Mouse (Mus musculus) stomach, embryonic 14.5 days (tissue): ENCODE results near the gene Prkag2. TPM values are rescaled to one million over a fixed set of nuclear protein-coding genes. Genes with fewer than 3 reads are reported as not detected.
A peak's percentile ranks its signal among the peaks of the same experiment; 100 is the strongest.

Experiments used
- ATAC-seq: fragments of 200-750 bp; cut with Nextera tagmentation; 2 replicates; pipeline ENCODE4 v1.8.0; 2017; ENCODE audit warnings: low read depth, moderate TSS enrichment; ENCODE audit not compliant: insufficient number of reproducible peaks, insufficient read depth, low FRiP score
- H3K27ac ChIP-seq: fragments of 300-500 bp; sonication (generic); 2 replicates; pipeline ENCODE4 v1.5.1; 2014; ENCODE audit warnings: mild to moderate bottlenecking, low read length, moderate library complexity, mixed read lengths
- H3K27me3 ChIP-seq: fragments of 300-500 bp; sonication (generic); 2 replicates; pipeline ENCODE4 v1.6.1; 2014; ENCODE audit warnings: low read length, control low read depth, mixed read lengths; ENCODE audit not compliant: control insufficient read depth, insufficient read depth
- H3K36me3 ChIP-seq: fragments of 300-500 bp; sonication (generic); 2 replicates; pipeline ENCODE4 v1.6.1; 2014; ENCODE audit warnings: mild to moderate bottlenecking, control low read depth, low read length, moderate library complexity, mixed read lengths; ENCODE audit not compliant: control insufficient read depth, insufficient read depth
- H3K4me1 ChIP-seq: fragments of 300-500 bp; sonication (generic); 2 replicates; pipeline ENCODE4 v1.6.1; 2014; ENCODE audit warnings: low read length, control low read depth, mixed read lengths; ENCODE audit not compliant: control insufficient read depth, insufficient read depth
- H3K4me2 ChIP-seq: fragments of 300-500 bp; sonication (generic); replicated peaks from 2 replicates; pipeline ENCODE4 v1.6.1; 2014; ENCODE audit warnings: low read depth, low read length, control low read depth
- H3K4me3 ChIP-seq: fragments of 300-500 bp; sonication (generic); 2 replicates; pipeline ENCODE4 v1.5.1; 2014; ENCODE audit warnings: low read depth, low read length, control low read depth
- H3K9ac ChIP-seq: fragments of 300-500 bp; sonication (generic); replicated peaks from 2 replicates; pipeline ENCODE4 v1.6.1; 2014; ENCODE audit warnings: low read depth, mild to moderate bottlenecking, control low read depth, low read length, moderate library complexity, mixed read lengths
- H3K9me3 ChIP-seq: fragments of 300-500 bp; sonication (generic); 2 replicates; pipeline ENCODE4 v1.6.1; 2016; ENCODE audit warnings: low read depth, low read length, control low read depth; ENCODE audit not compliant: control insufficient read depth
- WGBS: fragments of 180-500 bp; shearing (Covaris S2); extraction: QIAGEN DNeasy Blood & Tissue Kit; methylation state at CpG from one replicate; pipeline ENCODE4 v1.1.7; 2014; 5-methylcytosine and 5-hydroxymethylcytosine counted together
- polyA plus RNA-seq: library from polyadenylated mRNA; unstranded; fragments of >200 nt; fragmentation: Nextera tagmentation; extraction: Ambion mirVana; gene quantifications from 2 replicates; pipeline ENCODE4 v1.2.1, GENCODE M21; 2014

Gene Prkag2
- 54.7 and 55.2 TPM in 2 replicates for polyA plus RNA-seq

GRCm38 (mm10) chr5:25100516-25101125 lies at the start of gene Prkag2:
Gene Prkag2 (minus strand): TSS chr5:25100642.
- H3K27ac ChIP-seq: no peak within 1 kb of the TSS

GRCm38 (mm10) chr5:25149331-25149965 lies 49.0 kb upstream of the Prkag2 start:
- Histone ChIP-seq H3K36me3 (no peaks in the 10 kb centered on the region), H3K9me3 (no peaks in the 10 kb centered on the region), H3K4me2 (no peak overlapping the region), H3K4me3 (no peak overlapping the region), H3K4me1 (no peaks in the 10 kb centered on the region), H3K27ac (no peak overlapping the region), H3K9ac (no peak overlapping the region), H3K27me3 (no peaks in the 10 kb centered on the region)
- WGBS: 87% methylated on average over 2 of the region's 2 CpGs
- no peak for ATAC-seq

More at GRCm38 (mm10) chr5:25100516-25101125, at the start of gene Prkag2:
- WGBS: under 1% methylated on average over 48 of the region's 50 CpGs
- Histone ChIP-seq H3K4me2 (peak within 1 kb of the TSS; percentile 97), H3K9me3 (no peaks in the 10 kb centered on the region), H3K9ac (peak within 1 kb of the TSS; percentile 36; the same call in 1 of the 2 replicates), H3K4me1 (peaks cover 4% of the 10 kb centered on the region; the same call in 1 of the 2 replicates), H3K36me3 (no peaks in the 10 kb centered on the region), H3K27me3 (0 out of 2 replicates have a peak, but pooled peaks cover 4% of the 10 kb centered on the region), H3K4me3 (peak within 1 kb of the TSS; percentile 59)
- peak; percentile 57 for ATAC-seq

- Histone ChIP-seq H3K9ac (no peak overlapping the region), H3K9me3 (no peaks in the 10 kb centered on the region), H3K4me1 (no peaks in the 10 kb centered on the region), H3K4me2 (no peak overlapping the region), H3K27ac (no peak overlapping the region), H3K36me3 (no peaks in the 10 kb centered on the region), H3K27me3 (no peaks in the 10 kb centered on the region), H3K4me3 (no peak overlapping the region)
- WGBS: 60% methylated on average over 7 of the region's 7 CpGs
- ATAC-seq: no peak
Observed at GRCm38 (mm10) chr5:25146705-25147104, 46.3 kb upstream of the Prkag2 start.

- Histone ChIP-seq H3K4me1 (no peaks in the 10 kb centered on the region), H3K27ac (no peak overlapping the region), H3K36me3 (no peaks in the 10 kb centered on the region), H3K9ac (no peak overlapping the region), H3K4me2 (no peak overlapping the region), H3K9me3 (no peaks in the 10 kb centered on the region), H3K4me3 (no peak overlapping the region), H3K27me3 (no peaks in the 10 kb centered on the region)
- ATAC-seq: no peak
- 85% methylated on average over 4 of the region's 4 CpGs for WGBS
Observed at GRCm38 (mm10) chr5:25127865-25128264, 27.4 kb upstream of the Prkag2 start.

- ATAC-seq: no peak
- Histone ChIP-seq H3K4me3 (no peak overlapping the region), H3K36me3 (no peaks in the 10 kb centered on the region), H3K27me3 (no peaks in the 10 kb centered on the region), H3K4me2 (no peak overlapping the region), H3K9me3 (no peaks in the 10 kb centered on the region), H3K27ac (no peak overlapping the region), H3K9ac (no peak overlapping the region), H3K4me1 (no peaks in the 10 kb centered on the region)
- 71% methylated on average over 3 of the region's 3 CpGs for WGBS
Observed at GRCm38 (mm10) chr5:25125884-25126560, 25.6 kb upstream of the Prkag2 start.

GRCm38 (mm10) chr5:25122534-25122933 lies 22.1 kb upstream of the Prkag2 start:
- no peaks in the 10 kb centered on the region for H3K9me3 ChIP-seq
- no peak overlapping the region for H3K4me2 ChIP-seq
- no peak overlapping the region for H3K9ac ChIP-seq
- ATAC-seq: no peak
- H3K4me3 ChIP-seq: no peak overlapping the region
- 79% methylated on average over 1 of the region's 1 CpGs for WGBS
- no peaks in the 10 kb centered on the region for H3K27me3 ChIP-seq
- H3K27ac ChIP-seq: no peak overlapping the region
- no peaks in the 10 kb centered on the region for H3K4me1 ChIP-seq
- no peaks in the 10 kb centered on the region for H3K36me3 ChIP-seq

GRCm38 (mm10) chr5:25119148-25119547 lies 18.7 kb upstream of the Prkag2 start:
- no peak overlapping the region for H3K4me2 ChIP-seq
- H3K36me3 ChIP-seq: no peaks in the 10 kb centered on the region
- no peak overlapping the region for H3K27ac ChIP-seq
- no peaks in the 10 kb centered on the region for H3K4me1 ChIP-seq
- ATAC-seq: no peak
- no peaks in the 10 kb centered on the region for H3K27me3 ChIP-seq
- WGBS: 76% methylated on average over 5 of the region's 5 CpGs
- H3K9ac ChIP-seq: no peak overlapping the region
- H3K9me3 ChIP-seq: no peaks in the 10 kb centered on the region
- H3K4me3 ChIP-seq: no peak overlapping the region

GRCm38 (mm10) chr5:25115997-25116396 lies 15.6 kb upstream of the Prkag2 start:
- Histone ChIP-seq H3K36me3 (no peaks in the 10 kb centered on the region), H3K27ac (no peak overlapping the region), H3K9ac (no peak overlapping the region), H3K4me3 (no peak overlapping the region), H3K4me1 (no peaks in the 10 kb centered on the region), H3K9me3 (no peaks in the 10 kb centered on the region), H3K4me2 (no peak overlapping the region), H3K27me3 (no peaks in the 10 kb centered on the region)
- WGBS: 80% methylated on average over 5 of the region's 5 CpGs
- no peak for ATAC-seq
